Mouse (Mus musculus): ENCODE measurements at regions not wholly inside any gene's neighbourhood (a gene's known extent, or its start where the extent isn't known, plus 50 kb on each side); places are given as distances from the start of the nearest gene placed in this dataset.

DNA sequence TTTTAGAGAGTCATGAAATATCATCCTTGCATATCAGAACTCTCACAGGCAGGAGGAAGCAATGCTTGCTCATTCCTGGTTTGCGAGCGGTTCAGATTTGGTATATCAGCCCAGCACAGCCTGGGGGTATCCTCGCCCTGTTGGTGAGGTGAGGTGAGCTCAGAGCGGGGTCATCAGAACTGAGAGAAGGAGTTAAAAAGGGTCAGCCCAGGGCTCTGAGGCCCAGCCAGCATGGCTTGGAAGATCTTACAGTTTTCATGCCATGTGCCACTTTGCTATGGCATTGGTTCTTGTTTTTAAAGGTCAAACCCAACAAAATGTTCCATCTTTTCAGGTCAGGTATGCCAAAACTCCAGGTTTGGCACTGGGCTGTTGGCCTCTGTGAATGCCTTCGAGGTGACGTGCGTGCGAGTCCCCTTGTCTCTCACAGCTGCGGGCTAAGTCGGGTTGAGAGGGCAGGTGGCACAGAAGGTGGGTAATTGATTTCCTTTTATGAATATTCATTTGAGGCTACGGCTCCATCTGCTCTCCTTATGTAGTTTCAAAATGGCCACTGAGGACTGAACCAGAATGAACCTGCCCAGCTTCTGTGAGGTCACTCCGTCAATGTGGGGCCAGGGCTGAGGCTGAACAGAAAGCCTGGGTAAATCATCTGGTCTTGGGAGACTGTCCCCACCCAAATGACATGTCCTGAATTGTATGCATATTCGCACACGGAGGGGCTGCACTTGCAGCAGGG, 86.3 kb downstream of the Hhipl2 start:
- no peak for DNase-seq (ENCODE audit: low spot score in 2 of 2)

DNA sequence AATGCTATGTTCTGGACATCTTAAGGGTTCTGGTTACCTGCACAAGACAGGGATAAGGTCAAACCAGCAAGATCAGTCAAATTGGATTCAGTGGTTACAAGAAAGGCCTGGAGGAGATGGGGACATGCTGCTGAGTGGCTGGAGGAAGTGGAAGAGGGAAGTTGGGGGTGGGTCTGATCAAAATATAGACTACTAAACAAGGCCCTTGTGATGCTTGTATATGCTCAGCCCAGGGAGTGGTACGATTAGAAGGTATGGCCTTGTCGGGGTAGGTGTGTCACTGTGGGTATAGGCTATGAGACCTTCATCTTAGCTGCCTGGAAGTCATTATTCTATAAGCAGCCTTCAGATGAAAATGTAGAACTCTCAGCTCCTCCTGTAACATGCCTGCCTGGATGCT, 89.9 kb downstream of the Hhipl2 start:
- no peak for DNase-seq (ENCODE audit: low spot score in 2 of 2)

DNA sequence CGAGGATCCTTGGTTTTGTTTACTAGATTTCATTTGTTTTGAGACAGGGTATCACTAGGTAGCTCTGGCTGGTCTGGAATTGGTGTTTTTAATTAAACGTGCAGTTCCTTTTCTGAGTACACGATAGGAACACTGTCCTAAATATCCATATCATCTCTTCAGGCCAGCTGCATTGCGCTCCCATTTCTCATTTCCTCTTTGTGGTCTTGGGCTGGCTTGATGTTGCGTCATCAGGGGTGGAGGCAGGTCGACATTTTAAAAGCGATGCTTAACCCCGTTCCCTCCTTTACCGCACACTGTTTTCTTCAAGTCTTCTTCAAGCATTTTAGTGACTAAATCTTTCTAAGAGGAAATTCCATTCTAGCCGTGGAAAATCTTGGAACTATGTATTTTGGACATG, 92.7 kb downstream of the Hhipl2 start:
- DNase-seq (ENCODE audit: low spot score in 2 of 2): peak in 1 of 2 experiments; percentile 6

DNA sequence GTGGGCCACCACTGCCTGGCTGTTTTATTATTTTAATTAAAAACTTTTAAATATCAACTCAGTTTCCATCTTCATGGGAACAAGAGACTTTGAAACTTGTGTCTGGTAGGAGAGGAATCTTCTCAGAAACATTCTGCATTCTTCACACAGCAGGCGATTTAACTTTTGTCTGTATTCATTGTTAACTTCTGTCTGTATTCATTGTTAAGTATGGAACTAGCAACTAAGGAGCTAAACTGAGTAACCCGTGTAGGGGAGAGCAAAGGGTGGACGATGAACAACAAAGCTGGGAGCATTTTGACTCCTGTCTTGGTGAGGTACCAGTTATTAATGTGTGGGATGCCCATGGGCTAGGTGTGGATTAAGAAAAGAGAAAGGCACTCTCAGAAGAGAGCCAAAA, 95.9 kb downstream of the Hhipl2 start:
- DNase-seq (ENCODE audit: low spot score in 2 of 2): no peak

DNA sequence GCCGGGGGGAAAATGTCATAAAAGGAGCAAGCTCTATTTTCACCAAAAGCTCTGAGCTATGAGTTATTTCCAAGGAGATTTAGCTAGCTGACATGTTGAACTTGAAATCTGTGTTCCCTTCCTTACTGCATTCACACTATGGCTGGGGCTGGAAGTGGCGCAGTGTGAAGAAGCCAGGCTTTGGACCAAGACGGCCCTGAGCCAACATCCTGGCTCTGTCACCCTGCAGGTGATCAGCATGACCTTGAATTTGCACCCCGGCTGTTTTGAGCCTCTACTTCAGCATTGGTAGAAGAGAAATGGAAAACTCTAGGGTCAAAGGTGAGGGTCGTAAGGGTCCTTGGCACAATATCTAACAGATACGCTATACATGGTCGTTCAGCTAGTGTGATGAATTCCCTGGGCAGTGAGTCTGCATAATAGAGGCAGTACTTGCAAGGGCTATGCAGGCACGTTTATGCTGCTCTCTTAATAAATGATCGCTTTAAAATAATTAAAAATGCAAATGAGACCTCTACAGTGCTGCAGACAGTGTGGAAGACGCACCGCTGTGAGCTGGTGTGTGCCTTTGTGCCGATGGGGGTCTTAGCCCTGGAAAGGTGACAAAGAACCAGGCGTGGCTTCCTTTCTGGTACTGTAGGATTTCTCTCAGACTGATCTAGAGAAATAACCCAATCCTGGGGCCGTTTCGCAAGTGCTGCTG, 96.4 kb downstream of the Hhipl2 start:
- DNase-seq (ENCODE audit: low spot score in 2 of 2): no peak

GRCm38 (mm10) chr1:183514984-183515287, 96.9 kb downstream of the Hhipl2 start:
- no peak for DNase-seq (ENCODE audit: low spot score in 2 of 2)

GRCm38 (mm10) chr1:183516167-183516566, 98.2 kb downstream of the Hhipl2 start:
- DNase-seq (ENCODE audit: low spot score in 2 of 2): no peak

GRCm38 (mm10) chr1:183517236-183517635, 99.2 kb downstream of the Hhipl2 start:
- DNase-seq (ENCODE audit: low spot score in 2 of 2): no peak

- DNase-seq (ENCODE audit: low spot score in 2 of 2): no peak
Observed at GRCm38 (mm10) chr1:183521569-183521968, 103.6 kb downstream of the Hhipl2 start.

GRCm38 (mm10) chr1:183533386-183533785, 115.4 kb downstream of the Hhipl2 start:
- no peak for DNase-seq (ENCODE audit: low spot score in 2 of 2)

GRCm38 (mm10) chr1:183548752-183549387, 130.9 kb downstream of the Hhipl2 start:
- no peak for DNase-seq (ENCODE audit: low spot score in 2 of 2)

- no peak for DNase-seq (ENCODE audit: low spot score in 2 of 2)
Observed at GRCm38 (mm10) chr1:183552617-183553016, 134.6 kb downstream of the Hhipl2 start.

DNA sequence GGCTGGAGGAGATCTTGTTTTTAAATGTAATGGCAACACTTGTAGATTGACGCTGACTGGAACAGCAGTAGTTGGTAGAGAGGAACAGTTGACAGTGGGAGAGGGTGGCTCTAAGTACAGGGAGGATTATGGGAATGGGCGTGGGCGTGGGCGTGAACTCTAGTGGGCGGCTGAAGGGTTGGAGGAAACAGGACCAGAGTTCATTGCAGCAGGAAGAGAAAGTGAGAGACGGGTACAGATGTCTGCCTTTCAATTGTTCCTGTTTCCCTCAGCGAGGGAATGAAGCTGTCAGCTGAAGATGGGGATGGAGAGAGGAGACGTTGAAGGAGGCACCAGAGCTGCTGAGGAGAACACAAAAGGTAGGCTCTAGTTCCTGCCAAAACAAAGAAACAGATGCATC, 135.2 kb downstream of the Hhipl2 start:
- no peak for DNase-seq (ENCODE audit: low spot score in 2 of 2)

DNA sequence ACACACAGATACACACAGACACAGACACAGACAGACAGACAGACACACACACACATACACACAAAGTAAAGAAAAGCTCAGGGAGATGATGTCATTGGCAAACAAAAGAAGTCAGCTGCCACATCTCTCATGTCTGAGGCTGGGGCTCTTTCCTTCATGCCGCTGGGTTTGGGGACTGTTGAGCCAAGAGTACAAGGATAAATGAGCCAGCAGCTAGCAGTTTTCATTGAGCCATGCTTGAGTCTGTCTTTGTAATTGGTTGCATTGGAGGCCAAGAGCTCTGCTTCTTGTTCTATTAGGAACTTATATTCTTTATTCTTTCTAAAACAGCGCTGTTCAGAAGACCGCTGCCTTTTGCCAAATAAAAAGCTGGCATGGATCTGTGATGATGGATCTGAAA, 144.8 kb downstream of the Hhipl2 start:
- no peak for DNase-seq (ENCODE audit: low spot score in 2 of 2)

GRCm38 (mm10) chr1:183573621-183574585, 155.9 kb downstream of the Hhipl2 start:
- no peak for DNase-seq (ENCODE audit: low spot score in 2 of 2)

DNA sequence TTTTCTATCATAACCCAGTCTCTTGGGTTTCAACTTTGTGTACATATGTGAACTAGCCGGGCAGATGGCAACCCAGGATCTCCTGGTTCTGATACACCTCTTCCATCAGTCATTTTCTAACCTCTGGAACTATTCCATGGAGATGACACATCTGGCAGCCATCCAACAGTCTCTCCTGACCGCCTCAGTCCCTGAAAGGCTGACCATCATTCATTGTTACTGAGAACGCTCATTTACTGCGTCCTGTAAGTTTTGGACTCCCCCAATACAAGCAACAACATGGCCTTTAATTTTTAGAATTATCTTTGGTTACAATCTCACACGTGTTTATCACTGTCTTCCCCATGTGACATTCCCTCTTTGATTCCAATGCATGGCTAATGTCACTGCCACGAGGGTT, 166.8 kb downstream of the Hhipl2 start:
- no peak for DNase-seq (ENCODE audit: low spot score in 2 of 2)

GRCm38 (mm10) chr1:183586406-183586805, 168.4 kb downstream of the Hhipl2 start:
- no peak for DNase-seq (ENCODE audit: low spot score in 2 of 2)

DNA sequence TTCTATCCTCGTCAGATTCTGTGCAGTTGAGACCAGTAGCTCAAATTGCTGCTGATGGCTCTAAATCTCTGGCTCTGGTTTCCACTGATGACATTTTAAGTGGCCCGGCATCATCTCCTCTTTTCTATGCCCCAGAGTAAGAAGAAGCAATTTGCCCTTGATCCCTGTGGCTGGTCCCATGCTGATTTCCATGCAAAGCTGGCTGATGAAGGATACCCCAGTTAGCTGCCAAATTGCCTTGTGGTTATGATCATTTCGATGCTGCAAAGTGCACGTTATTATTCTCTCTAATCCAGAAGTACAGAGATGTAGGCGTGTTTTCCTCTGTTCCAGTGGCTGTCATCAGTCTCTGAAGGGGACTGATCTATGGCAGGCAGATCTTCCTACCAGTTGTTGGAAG, 177.3 kb downstream of the Hhipl2 start:
- no peak for DNase-seq (ENCODE audit: low spot score in 2 of 2)

DNA sequence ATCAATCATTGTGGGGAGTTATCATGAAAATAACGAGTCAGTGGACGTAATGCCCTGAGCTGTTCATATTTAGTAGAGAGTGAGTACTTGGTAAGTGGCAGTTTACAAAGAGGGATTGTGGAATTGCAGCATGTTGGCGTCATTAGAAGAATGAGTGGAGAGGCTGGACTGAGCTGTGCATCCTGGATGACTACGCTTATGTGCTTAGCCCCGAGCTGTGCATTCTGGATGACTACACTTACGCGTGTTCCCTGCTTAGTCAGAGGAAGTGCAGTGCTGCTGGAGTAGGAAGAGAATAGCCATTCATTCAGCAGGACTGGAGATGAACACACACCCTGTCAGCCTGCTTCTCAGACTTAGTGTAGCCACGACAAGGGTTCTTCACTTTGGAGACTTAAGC, 182.5 kb downstream of the Hhipl2 start:
- no peak for DNase-seq (ENCODE audit: low spot score in 2 of 2)

DNA sequence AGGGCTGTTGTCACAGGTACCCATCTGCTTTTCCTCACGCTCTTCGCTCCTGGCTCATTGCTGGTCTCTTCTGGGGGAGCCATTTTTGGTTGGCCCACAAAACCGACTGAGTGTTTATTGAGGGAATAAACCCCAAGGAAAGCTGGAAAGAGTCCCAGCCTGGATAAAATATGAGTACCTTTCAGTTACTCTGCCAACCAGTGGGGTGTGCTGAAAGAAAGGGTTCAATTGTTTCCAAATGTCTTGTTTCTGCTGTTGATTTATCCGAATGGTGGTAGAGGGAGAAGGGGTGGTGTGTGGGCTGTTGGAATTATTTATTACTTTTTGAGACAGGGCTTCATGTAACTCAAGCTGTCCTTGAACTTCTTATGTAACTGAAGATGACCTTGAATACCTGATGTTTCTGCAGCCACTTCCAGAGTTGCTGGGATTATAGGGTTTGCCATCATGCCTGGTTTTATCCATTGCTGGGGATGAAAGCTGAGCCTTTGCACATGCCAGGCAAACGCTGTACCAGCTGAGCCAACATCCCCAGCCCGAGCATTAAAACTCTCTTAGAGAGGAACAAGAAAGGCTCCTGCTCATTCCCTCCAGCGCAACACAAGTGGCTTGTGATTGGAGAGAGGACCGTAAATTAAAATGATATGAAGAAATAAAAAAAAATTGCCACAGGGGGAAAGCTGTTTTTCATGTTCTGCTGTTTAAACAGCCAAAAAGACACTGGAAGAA, 194.1 kb downstream of the Hhipl2 start:
- no peak for DNase-seq (ENCODE audit: low spot score in 2 of 2)

GRCm38 (mm10) chr1:183619451-183620059, 201.5 kb downstream of the Hhipl2 start:
- DNase-seq (ENCODE audit: low spot score in 2 of 2): no peak
